Mouse (Mus musculus): ENCODE measurements around the gene Miox.

DNA sequence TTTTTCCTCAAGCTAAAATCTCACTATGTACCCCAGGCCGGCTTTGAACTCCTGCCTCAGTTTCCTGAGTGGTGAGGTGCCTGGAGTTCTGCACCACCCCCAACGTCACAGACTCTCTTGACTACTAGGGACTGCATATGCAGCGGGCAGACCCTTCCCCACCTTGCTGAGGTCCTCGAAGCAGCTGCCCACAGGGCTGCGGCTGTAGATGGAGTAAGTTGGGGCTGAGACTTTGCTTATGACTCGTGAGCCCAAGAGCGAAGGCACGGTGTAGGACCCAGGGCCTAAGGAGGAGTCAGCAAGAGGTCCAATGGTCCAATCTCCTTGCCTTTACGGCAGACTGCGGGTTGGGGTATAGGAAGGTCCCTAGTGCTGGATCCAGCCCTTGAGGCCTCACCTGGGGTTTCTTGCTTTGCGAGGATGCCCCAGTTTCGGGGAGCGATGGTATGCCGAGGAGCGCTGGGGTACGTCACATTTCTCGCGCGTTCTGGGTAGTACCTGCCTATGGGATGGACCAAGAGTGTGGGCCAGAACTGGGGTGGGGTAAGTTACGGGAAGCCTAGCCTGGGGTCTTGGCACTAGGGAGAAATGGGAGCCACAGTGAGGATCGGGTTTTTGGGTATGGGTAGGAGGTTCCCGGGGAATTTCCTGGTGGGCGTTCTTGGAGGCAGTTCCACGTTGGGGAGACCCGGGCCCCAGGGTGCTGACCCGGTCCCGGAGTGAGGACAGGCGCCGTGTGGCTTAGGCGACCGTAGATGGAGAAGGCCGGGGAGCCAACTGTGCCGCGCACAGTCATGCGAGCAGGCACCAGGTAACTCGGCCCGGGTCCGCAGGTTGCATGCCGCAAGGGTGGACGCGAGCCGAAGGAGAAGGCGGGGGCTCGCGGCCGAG, 44.0 kb downstream of the Miox start:
- TF ChIP-seq CTCF (IDR thresholded peaks at IDR 0.05; ENCODE audit: borderline replicate concordance, control insufficient read depth, extremely low read depth, insufficient read depth, low read length, poor library complexity) (no peak), POLR2A (IDR thresholded peaks at IDR 0.05; ENCODE audit: control insufficient read depth, extremely low read depth, insufficient read depth, low read length, poor library complexity) (no peak; the same call in 1 of the 2 replicates)

All from thymus, adult 2 months (tissue).